Mouse (Mus musculus) hindbrain, embryonic 13.5 days (tissue): ENCODE results near the gene Nebl. TPM values are rescaled to one million over a fixed set of nuclear protein-coding genes. Genes with fewer than 3 reads are reported as not detected.
A peak's percentile ranks its signal among the peaks of the same experiment; 100 is the strongest.
"Not testable (repeated sequence)": the region's sequence is repeated elsewhere in the genome, so short reads cannot be mapped to it uniquely, and the experiment has no call there.

ENCODE experiments used
- ATAC-seq: fragments of 200-750 bp; cut with Nextera tagmentation; 2 replicates; pipeline ENCODE4 v1.8.0; 2017; ENCODE audit warnings: moderate TSS enrichment; ENCODE audit not compliant: low FRiP score
- H3K27ac ChIP-seq: fragments of 300-500 bp; sonication (generic); 2 replicates; pipeline ENCODE4 v1.5.1; 2015; ENCODE audit warnings: inconsistent platforms, mild to moderate bottlenecking, moderate library complexity
- H3K27me3 ChIP-seq: fragments of 300-500 bp; sonication (generic); 2 replicates; pipeline ENCODE4 v1.6.1; 2015; ENCODE audit warnings: mild to moderate bottlenecking, inconsistent platforms
- H3K36me3 ChIP-seq: fragments of 300-500 bp; sonication (generic); 2 replicates; pipeline ENCODE4 v1.6.1; 2015; ENCODE audit warnings: mild to moderate bottlenecking, inconsistent platforms
- H3K4me1 ChIP-seq: fragments of 300-500 bp; sonication (generic); replicated peaks from 2 replicates; pipeline ENCODE4 v1.6.1; 2015; ENCODE audit warnings: inconsistent platforms
- H3K4me2 ChIP-seq: fragments of 300-500 bp; sonication (generic); 2 replicates; pipeline ENCODE4 v1.6.1; 2015; ENCODE audit warnings: inconsistent platforms, mild to moderate bottlenecking, moderate library complexity
- H3K4me3 ChIP-seq: fragments of 300-500 bp; sonication (generic); 2 replicates; pipeline ENCODE4 v1.5.1; 2015; ENCODE audit warnings: mild to moderate bottlenecking, inconsistent platforms
- H3K9ac ChIP-seq: fragments of 300-500 bp; sonication (generic); 2 replicates; pipeline ENCODE4 v1.6.1; 2015; ENCODE audit warnings: mild to moderate bottlenecking, inconsistent platforms
- H3K9me3 ChIP-seq: fragments of 300-500 bp; sonication (generic); 2 replicates; pipeline ENCODE4 v1.6.1; 2016; ENCODE audit warnings: inconsistent platforms
- WGBS: fragments of 180-500 bp; shearing (Covaris S2); methylation state at CpG from one replicate; pipeline ENCODE4 v1.1.7; 2015; 5-methylcytosine and 5-hydroxymethylcytosine counted together
- microRNA-seq: library from miRNA; unstranded; fragments of <30 nt; microRNA quantifications from one replicate; pipeline ENCODE4, GENCODE M21; 2016
- polyA plus RNA-seq: library from polyadenylated mRNA; unstranded; fragments of >200 nt; fragmentation: Nextera tagmentation; extraction: Ambion mirVana; gene quantifications from 2 replicates; pipeline ENCODE4 v1.2.1, GENCODE M21; 2015

Nebl gene
- polyA plus RNA-seq, 1 experiment from 2014 or later: 8.9 TPM

GRCm38 (mm10) chr2:17362181-17362580, 369.1 kb downstream of the Nebl start:
- Histone ChIP-seq H3K4me3 (no peak overlapping the region), H3K27me3 (no peaks in the 10 kb centered on the region), H3K9ac (no peak overlapping the region), H3K36me3 (no peaks in the 10 kb centered on the region), H3K4me2 (no peak overlapping the region), H3K4me1 (no peaks in the 10 kb centered on the region), H3K27ac (no peak overlapping the region), H3K9me3 (no peaks in the 10 kb centered on the region)
- ATAC-seq: no peak
- WGBS: 95% methylated on average over 1 of the region's 1 CpGs

DNA sequence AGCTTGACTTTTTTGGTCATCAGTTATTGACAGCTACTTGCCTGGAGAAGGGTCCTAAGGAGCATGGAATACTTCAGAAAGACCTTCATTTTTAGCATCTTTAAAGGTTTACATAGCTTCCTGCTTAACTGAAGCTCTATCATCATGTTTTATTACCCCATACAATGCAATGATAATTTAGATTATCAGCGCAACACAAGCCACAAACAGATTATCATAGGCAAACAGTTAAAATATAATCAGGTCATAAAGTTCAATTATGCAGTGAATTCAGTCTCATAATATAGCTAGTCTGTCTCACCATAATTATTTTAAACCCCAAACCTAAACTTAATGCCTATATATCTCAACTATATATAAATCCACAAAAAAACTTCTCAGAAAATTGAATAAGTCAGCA, 386.6 kb downstream of the Nebl start:
- H3K4me3 ChIP-seq: no peak overlapping the region
- no peaks in the 10 kb centered on the region for H3K27me3 ChIP-seq
- no peaks in the 10 kb centered on the region for H3K4me1 ChIP-seq
- 98% methylated on average over 1 of the region's 1 CpGs for WGBS
- no peaks in the 10 kb centered on the region for H3K36me3 ChIP-seq
- ATAC-seq: no peak
- no peak overlapping the region for H3K27ac ChIP-seq
- no peak overlapping the region for H3K4me2 ChIP-seq
- no peaks in the 10 kb centered on the region for H3K9me3 ChIP-seq
- H3K9ac ChIP-seq: no peak overlapping the region

- WGBS: 94% methylated on average over 5 of the region's 5 CpGs
- ATAC-seq: no peak
- Histone ChIP-seq H3K36me3 (no peaks in the 10 kb centered on the region), H3K9me3 (no peaks in the 10 kb centered on the region), H3K9ac (no peak overlapping the region), H3K4me3 (no peak overlapping the region), H3K27me3 (no peaks in the 10 kb centered on the region), H3K4me1 (no peaks in the 10 kb centered on the region), H3K4me2 (no peak overlapping the region), H3K27ac (no peak overlapping the region)
Measured at GRCm38 (mm10) chr2:17335451-17335850, 395.8 kb downstream of the Nebl start.

DNA sequence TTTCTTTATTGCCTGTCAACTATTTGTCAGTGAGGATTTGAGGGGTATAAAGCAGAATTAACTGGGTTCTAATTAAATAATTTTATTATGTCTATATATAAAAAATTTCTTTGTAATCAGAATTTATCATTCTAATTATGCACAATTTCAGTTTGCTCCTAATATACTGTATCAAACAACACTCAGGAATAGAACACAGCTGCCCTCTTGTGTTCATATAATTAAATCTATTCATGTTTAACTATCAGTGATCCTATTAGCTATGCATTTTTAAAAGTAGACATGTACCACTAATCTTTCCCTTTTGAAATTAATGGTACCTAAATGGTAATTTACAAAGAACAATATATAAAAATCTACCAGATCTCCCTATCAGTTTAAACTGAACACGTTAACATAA, 404.7 kb downstream of the Nebl start:
- 82% methylated on average over 1 of the region's 1 CpGs for WGBS
- Histone ChIP-seq H3K9me3 (no peaks in the 10 kb centered on the region), H3K27ac (no peak overlapping the region), H3K4me1 (no peaks in the 10 kb centered on the region), H3K36me3 (no peaks in the 10 kb centered on the region), H3K27me3 (no peaks in the 10 kb centered on the region), H3K9ac (no peak overlapping the region), H3K4me3 (no peak overlapping the region), H3K4me2 (no peak overlapping the region)
- ATAC-seq: 0 out of 2 replicates have a peak, but pooled peaks have one; percentile 61

DNA sequence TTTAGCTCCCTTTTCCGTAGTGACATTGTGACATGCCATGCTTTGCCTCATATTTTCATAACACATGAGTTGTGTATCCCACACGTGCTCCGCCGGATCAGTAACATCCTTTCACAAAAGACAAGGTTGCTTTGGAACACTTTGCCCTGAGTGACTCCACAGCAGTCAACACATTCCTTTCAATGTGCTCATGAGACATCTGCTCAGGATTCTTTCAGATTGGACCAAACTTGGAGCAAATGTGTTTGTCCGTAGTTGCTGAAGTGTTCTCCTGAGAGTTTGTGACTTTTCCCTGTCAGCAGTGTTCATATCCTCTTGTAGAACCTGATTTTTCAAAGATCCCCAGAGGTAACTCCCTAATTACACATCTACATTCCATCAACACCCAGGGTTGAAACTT, 414.4 kb downstream of the Nebl start:
- no peaks in the 10 kb centered on the region for H3K36me3 ChIP-seq
- H3K9me3 ChIP-seq: no peaks in the 10 kb centered on the region
- no peak overlapping the region for H3K9ac ChIP-seq
- H3K27ac ChIP-seq: no peak overlapping the region
- no peak overlapping the region for H3K4me2 ChIP-seq
- H3K4me1 ChIP-seq: no peaks in the 10 kb centered on the region
- WGBS: 88% methylated on average over 5 of the region's 5 CpGs
- H3K4me3 ChIP-seq: no peak overlapping the region
- ATAC-seq: no peak
- H3K27me3 ChIP-seq: no peaks in the 10 kb centered on the region

- no peak overlapping the region for H3K4me3 ChIP-seq
- H3K36me3 ChIP-seq: no peaks in the 10 kb centered on the region
- no peak overlapping the region for H3K27ac ChIP-seq
- H3K4me2 ChIP-seq: no peak overlapping the region
- H3K9ac ChIP-seq: no peak overlapping the region
- ATAC-seq: no peak
- H3K9me3 ChIP-seq: no peaks in the 10 kb centered on the region
- H3K4me1 ChIP-seq: no peaks in the 10 kb centered on the region
- no peaks in the 10 kb centered on the region for H3K27me3 ChIP-seq
Measured at GRCm38 (mm10) chr2:17301379-17301778, 429.9 kb downstream of the Nebl start.

GRCm38 (mm10) chr2:17297496-17297895, 433.8 kb downstream of the Nebl start:
- no peak overlapping the region for H3K4me3 ChIP-seq
- H3K36me3 ChIP-seq: no peaks in the 10 kb centered on the region
- no peaks in the 10 kb centered on the region for H3K4me1 ChIP-seq
- no peak overlapping the region for H3K27ac ChIP-seq
- no peak overlapping the region for H3K4me2 ChIP-seq
- WGBS: 72% methylated on average over 1 of the region's 1 CpGs
- ATAC-seq: no peak
- H3K9me3 ChIP-seq: no peaks in the 10 kb centered on the region
- no peaks in the 10 kb centered on the region for H3K27me3 ChIP-seq
- H3K9ac ChIP-seq: no peak overlapping the region

DNA sequence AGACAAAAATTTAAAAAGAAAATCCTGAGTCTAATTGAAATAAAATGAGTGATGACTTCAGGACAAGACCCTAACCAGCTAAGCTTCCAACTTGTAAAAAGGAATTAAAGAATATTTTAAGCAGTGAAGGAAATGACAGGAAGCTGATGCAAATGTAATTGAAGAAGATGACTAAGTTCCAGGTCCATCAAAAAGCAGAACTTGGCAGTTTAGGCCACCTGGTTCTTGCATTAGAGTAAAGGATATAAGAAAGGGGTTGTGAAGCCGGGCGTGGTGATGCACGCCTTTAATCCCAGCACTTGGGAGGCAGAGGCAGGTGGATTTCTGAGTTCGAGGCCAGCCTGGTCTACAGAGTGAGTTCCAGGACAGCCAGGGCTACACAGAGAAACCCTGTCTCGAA, 436.0 kb downstream of the Nebl start:
- H3K9ac ChIP-seq, H3K4me2 ChIP-seq, H3K9me3 ChIP-seq, H3K27ac ChIP-seq, H3K36me3 ChIP-seq, H3K4me1 ChIP-seq, H3K4me3 ChIP-seq, ATAC-seq, H3K27me3 ChIP-seq: not testable (repeated sequence)
- 93% methylated on average over 4 of the region's 5 CpGs for WGBS

Small RNA genes lying within 50 kb of the gene (microRNA-seq; reads per million reads assigned to microRNA genes)
- not detected for gene Mir6419
